Mouse (Mus musculus): ENCODE results near the gene Borcs5.

DNA sequence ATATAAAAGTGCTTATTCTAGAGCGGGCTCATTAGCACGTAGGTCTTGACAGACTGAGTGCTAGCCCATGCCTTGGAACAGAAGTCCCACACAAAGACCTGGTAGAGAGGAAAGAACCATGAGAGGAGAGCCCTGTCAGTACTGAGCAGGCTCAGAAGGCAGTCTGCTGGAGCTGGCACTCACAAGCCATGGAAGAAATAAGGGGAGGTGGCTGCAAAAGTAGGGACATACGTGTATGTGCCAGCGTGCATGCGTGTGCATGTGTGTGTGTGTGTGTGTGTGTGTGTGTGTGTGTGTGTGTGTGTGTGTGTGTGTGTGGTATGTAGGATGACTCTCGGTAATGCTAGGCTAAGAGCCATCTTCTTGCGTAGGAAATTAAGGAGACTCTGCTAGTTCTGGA, 84.0 kb downstream of the Borcs5 start:
- TF ChIP-seq CTCF (IDR thresholded peaks at IDR 0.05; ENCODE audit: extremely low read depth, insufficient read depth, insufficient read length, insufficient replicate concordance) (no peak), POLR2A (IDR thresholded peaks at IDR 0.05; ENCODE audit: low read depth, low read length) (no peak)

Data from spleen, adult 2 months (tissue).